Mouse (Mus musculus): ENCODE measurements around the gene Vwa8.

The Vwa8 gene

DNA sequence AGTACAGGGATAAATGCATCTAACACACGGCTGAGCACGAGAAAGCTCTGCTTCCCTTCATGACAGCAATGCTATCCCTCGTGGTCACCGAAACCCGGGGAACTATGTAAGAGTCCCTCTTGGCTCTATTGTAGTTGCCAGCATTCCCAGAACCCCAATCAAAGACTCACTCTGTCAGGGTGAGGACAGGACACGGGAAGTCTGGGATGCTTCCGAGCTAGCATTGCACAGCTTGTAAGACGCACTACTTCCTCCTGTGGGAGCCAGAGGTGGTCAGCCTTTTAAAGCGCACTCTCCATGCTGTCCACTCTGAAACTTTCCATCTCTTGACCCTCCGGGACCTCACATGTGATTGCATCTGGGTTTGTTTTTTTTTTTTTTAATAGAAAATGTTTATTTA is 335.2 kb downstream of the Vwa8 start:
- DNase-seq (ENCODE audit: low spot score) = no peak

GRCm38 (mm10) chr14:79185018-79185685 is 336.3 kb downstream of the Vwa8 start:
- DNase-seq (ENCODE audit: low spot score) = no peak

DNA sequence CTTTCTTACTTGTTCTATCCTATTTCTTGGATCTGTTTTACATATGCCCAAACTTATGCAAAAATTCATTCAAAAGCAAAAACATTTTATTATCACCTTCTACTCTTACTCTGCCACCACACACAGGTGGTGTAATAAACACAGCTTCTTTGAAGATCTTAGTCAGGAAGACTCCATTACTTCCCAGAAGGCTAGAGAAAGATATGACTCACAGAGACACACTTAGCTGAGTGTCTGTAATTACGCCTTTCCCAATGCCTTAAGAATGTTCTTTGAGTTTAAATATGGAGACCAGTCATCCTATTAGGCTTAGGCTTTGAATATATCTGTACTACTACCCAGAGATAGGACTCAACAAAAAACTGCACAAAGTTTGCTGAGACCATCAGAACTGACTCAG is 338.1 kb downstream of the Vwa8 start:
- no peak for DNase-seq (ENCODE audit: low spot score)

DNA sequence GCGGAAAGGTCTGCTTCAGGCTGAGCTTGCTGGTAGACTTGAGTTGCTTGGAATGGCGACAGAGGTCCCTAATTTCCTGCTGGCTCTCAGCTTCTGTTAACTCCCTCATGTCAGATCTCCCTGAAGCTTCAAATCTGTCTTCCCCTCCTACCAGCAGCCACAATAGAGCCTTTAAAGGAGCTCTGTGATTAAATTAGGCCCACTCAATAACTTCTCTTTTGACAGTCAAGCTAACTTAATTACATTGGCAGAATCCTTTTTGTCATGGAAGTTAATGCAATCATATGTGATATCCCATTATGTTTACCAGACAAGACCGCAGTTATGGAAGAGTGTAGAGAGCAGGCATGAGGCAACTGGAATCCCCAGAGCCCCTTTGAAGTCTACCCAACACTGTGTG is 347.9 kb downstream of the Vwa8 start:
- DNase-seq (ENCODE audit: low spot score) = no peak

DNA sequence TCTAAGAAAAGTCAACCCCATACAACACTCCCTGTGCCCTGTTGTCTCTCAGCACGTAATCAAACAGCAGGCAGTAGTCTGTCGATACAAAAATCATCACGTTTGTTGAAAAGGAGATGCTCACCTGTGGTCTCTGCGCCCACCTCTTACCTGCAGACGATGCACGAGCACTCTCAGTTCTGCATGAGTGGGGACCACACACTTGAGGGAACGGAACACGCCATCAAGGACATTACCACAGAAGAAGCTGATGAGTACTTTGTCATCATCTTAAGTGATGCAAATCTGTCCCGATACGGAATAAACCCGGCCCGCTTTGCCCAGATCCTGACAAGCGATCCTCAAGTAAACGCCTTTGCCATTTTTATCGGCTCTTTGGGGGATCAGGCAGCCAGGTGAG is 349.2 kb downstream of the Vwa8 start:
- no peak for DNase-seq (ENCODE audit: low spot score)

DNA sequence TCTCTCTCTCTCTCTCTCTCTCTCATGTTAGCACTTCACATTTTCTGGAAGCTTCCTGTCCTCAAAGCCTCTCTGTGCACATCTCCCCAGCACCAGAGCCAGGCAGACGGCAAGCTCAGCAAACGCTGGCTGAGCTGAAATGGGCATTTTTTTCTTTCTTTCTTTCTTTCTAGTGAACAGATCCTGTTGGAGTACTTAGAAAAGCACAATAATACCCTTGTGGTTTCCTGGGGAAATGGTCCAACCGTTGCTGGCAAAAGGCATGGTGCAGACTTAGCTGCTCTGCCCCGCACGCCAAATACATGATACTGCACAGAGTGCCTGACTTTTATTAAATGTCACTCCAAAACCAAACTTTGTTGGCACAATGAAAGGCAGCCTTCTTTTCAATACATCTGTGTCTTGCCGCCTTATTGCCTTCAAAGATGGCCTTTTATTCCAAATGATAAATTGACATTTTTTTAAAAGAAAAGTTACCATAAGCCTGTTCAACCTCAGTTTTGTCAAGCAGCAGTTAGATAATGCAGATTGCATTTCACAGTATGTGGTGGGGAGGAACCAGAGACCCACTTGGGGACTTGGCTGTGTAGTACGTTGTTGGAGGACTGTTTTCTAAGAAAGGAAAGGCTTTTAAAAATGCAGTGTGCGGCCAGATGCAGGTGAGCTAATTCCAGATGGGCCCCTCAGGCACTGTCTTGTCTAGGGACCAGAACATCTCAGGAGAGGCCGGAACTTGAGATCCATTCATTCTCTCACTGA is 351.5 kb downstream of the Vwa8 start:
- DNase-seq (ENCODE audit: low spot score) = no peak

DNA sequence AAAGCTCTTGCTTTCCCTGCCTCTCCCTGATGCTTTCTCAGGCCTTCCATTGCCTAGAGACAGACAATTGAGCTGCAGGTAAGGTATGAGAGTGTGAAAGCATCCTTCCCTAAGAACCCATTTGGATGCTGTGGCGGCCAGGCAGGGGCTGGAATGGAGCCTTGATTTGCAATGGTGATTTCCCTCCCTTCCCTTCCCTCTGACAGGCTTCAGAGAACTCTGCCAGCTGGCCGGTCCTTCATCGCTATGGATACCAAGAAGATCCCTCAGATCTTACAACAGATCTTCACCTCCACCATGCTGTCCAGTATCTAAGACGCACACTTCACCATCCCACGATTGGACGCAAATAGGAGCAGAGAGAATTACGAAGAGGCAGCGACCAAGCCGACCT is 352.0 kb downstream of the Vwa8 start:
- DNase-seq (ENCODE audit: low spot score) = no peak

- DNase-seq (ENCODE audit: low spot score) = no peak
Observed at GRCm38 (mm10) chr14:79202722-79203362, 354.0 kb downstream of the Vwa8 start.

DNA sequence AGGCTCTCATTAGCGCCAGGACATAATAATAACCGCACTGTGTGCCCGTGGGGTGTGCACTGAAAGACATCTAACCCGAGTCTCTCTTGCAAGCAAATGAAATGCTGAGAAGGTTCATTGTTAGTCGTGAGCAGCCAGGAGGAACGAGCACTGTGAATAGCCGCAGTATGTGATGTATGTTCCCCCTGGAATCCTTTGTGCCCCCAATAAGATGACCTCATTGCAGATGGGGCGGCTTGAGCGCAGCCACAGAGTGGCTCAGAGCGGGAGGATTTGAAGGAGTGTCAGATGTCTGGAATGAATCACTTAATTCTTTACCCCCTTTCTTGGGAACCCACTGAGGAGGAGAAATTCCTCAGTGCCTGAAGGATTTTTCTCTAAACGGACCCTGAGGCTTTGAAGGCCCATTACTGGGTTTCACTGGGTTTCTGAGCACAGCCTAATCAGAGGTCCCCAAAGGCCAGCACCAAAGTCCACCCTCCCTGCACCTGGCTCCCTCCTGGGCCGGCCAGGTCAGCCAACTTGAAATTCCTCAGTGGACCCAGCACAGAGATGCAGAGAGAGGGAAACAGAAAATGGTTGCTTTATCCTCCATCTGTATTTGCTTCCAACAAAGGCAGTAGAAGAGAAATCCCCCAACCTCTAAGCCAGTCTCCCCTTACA is 354.8 kb downstream of the Vwa8 start:
- no peak for DNase-seq (ENCODE audit: low spot score)

- DNase-seq (ENCODE audit: low spot score) = no peak
Observed at GRCm38 (mm10) chr14:79204866-79205265, 356.0 kb downstream of the Vwa8 start.

DNA sequence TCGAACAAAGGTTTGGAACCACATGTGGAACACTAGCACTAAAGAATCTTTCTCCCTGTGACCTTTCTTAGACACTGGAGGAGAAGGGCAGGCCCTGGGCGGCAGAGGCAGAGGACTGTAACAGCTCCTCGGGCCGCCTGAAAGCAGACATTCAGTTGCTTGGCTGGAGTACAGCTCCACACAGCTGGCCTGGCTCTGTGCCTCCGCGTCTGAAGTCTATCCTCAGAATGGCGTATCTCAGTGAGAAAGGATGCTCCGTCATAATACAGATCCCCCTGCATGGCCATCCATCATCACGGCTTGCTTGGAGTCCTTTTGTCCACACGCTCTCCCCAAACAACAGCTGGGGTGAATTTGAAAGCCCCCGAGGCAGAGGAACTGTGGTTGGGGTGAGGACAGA is 357.4 kb downstream of the Vwa8 start:
- DNase-seq (ENCODE audit: low spot score) = peak; percentile 75

GRCm38 (mm10) chr14:79208468-79208867 is 359.6 kb downstream of the Vwa8 start:
- DNase-seq (ENCODE audit: low spot score) = no peak

GRCm38 (mm10) chr14:79209813-79210212 is 361.0 kb downstream of the Vwa8 start:
- DNase-seq (ENCODE audit: low spot score) = no peak

DNA sequence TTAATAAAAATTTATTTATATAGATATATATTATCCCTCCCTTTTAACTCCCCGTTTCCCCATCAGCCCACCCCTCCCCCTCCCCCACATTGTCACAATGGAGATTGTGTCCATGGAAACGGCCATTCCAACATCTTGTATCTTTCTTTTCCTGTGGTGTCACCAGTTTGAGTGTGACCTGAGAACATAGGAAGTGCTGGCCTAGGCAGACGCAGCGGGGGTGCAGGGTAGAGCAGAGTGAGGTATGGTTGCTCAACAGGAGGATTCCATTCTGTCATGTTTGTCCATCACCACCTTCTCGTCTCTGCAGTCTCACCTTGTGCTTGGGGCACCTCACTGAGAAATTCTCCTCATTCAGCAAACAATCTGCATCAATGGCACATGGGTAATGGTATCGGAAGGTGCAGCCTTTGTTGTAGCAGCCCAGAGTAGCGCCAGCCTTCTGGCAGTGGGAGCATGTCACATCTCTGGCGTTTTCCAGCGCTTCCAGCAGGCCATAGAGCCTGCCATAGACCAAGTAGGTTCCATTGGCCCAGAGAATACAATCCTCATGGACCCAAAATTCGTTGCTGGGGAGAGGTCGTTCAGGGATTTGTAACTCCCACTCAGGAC is 363.6 kb downstream of the Vwa8 start:
- DNase-seq (ENCODE audit: low spot score) = no peak

- no peak for DNase-seq (ENCODE audit: low spot score)
Observed at GRCm38 (mm10) chr14:79214129-79214528, 365.3 kb downstream of the Vwa8 start.

DNA sequence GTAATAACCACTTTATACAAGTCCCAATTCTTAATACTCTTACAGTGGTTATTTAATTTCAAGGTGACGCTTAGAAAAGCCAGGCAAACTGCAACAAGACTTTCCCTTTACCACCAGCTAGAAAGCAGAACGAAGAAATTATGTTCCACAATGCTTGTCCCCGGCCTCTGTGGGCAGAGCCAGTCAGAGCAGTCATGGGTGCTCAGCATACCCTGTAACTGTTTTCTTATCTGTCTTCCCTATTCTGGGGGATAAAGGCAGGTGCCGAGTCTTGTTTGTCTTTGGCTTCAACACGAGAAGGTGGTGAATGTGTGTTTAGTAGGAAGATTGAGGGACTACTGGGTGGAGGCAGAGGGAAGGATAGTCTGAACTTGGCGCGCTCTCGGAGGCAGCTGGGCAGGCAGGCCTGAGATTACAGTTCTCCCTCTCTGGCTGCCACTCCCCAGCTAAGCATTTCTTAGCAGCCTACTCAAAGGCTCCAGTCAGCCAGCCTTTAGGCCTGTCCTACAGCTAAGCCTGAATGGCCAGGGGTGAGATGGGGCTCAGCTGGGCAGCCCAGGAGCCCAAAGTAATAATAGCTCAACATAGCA is 365.9 kb downstream of the Vwa8 start:
- no peak for DNase-seq (ENCODE audit: low spot score)

GRCm38 (mm10) chr14:79216366-79216765 is 367.5 kb downstream of the Vwa8 start:
- no peak for DNase-seq (ENCODE audit: low spot score)

- no peak for DNase-seq (ENCODE audit: low spot score)
Observed at GRCm38 (mm10) chr14:79223431-79224036, 374.7 kb downstream of the Vwa8 start.

DNA sequence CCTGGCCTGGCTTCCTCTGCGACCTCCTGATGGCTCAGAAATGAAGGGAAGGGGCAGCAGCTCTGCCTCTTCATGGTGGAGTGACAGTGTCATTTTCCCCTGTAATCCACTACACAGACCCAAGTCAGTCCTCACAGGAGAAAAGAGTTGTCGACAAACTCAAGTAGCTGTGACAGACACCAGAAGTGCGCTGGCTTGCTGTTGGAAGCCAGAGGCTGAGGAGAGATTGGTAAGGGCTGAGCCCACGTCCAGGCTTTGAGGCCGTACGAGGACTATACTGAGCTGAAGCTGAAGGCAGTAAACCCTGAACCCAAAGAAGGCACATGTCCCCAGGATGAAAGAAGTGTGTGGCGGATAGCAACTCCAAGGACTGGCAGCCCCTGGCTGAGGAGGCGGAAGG is 376.6 kb downstream of the Vwa8 start:
- no peak for DNase-seq (ENCODE audit: low spot score)

- DNase-seq (ENCODE audit: low spot score) = no peak
Observed at GRCm38 (mm10) chr14:79226056-79226455, 377.2 kb downstream of the Vwa8 start.

DNA sequence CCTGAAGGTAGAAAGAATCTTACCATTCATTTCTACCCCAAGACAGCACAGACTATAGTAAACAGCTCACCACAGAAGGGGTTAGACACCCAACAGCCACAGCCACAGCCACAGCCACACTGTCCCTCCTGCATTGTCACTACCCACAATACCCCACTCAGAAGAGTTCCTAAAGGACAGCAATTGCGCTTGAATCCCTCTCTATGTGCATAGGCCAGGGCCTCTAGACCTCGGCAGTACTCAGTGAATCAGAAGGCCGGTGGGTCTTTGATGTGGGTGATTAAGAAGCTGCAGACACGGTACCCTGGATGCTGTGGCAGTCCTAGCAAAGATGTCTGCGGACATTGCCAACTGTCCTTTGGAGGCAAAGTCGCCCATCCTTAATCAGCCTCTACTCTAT is 377.9 kb downstream of the Vwa8 start:
- DNase-seq (ENCODE audit: low spot score) = no peak

DNA sequence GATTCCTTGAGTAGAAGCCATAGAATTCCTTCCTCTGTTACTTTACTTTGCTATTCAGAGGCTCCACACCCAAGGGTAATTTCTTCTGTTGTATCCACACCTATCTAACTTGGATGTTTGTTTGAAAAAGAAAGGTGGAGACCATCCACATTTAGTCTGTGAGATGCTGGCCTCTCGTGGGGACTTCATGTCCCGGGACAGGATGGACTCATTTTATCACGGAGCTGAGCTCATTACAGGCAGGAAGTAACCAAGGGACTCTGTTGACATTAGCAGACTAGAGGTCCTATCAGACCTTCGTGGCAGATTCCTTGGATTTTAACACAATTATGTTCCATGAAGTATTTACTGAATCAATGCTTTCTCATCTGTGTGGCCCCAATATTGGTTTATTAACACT is 379.1 kb downstream of the Vwa8 start:
- DNase-seq (ENCODE audit: low spot score) = no peak

All from ovary, postnatal 14 days (tissue).